Mouse (Mus musculus) neural tube, embryonic 10.5 days (tissue): ENCODE measurements around the gene Clgn.

Experiments used
- DNase-seq: peaks from one replicate; pipeline ENCODE4 v3.0.0-alpha.2; 2017; ENCODE audit warnings: low spot score; ENCODE audit errors: extremely low spot score

Gene Clgn

DNA sequence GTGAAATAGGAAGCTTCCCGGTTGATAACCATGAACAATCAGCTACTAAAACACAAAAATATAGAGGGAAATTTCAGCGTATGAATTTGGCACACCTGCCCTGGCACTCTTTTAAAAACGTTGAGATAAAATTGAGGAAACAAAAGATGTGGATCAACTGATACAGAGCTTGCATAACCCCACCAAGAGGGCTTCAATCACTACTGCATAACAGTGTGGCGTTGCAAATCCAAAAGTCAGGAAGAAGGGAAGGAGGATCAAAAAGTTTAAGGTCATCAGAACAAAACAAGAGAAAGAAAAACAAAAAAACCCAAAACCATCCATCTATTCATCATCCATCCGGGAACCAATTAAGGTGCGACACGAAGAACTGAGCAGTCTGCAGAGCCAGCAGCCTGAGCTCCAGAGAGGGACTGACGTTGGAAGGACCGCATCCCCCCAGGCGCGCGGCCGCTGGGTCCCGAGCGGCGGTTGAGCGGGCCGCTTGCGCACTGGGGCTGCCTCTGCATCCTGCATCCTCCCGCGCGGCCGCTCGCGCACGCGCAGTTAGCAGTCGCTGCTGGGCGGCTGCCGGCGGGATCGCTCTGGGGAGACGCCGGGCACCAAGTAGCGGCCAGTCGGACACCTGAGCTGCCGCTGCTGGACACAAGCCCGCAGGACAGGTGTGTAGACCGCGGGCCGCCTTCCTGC, at the start of gene Clgn:
Clgn (plus strand) TSS at position 552 of the 690 bp plus-strand sequence.
- peak; percentile 75 for DNase-seq

DNA sequence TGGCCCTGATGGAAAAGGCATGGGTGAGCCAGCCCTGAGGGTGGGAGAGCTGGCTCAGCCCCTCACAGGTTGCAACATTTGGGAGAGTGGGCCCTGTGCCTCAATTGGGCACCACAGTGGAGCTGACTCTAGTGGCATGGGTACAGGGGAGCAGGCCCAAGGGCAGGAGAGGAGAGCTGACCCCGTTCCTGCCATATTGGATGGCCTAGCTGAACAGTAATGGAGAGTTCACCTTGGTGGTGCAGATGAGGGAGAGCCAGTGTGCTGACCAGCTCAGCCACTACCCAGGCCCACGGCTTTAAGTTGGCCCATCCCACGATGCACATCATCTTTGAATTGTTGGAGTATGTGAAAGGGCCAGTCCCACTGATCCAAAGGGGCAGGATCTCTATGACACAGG, 47.6 kb upstream of the Clgn start:
- DNase-seq, result no peak

DNA sequence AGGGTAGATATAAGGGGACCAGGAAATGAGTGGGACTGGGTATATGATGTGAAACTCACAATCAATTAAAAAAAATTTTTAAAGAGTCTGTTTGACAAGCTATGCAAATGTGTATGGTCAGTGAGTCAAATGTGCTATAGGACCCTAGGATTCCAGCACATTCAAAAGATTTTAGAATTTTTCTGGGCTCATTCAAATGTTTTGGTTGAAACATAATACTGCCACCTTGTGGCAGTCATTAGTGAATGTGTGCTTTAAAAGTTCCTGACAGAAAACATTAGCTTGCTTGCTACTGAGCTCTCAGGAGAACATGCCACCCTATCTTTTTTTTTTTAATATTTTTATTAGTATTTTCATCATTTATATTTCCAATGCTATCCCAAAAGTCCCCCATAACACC, 47.0 kb upstream of the Clgn start:
- no peak for DNase-seq

DNA sequence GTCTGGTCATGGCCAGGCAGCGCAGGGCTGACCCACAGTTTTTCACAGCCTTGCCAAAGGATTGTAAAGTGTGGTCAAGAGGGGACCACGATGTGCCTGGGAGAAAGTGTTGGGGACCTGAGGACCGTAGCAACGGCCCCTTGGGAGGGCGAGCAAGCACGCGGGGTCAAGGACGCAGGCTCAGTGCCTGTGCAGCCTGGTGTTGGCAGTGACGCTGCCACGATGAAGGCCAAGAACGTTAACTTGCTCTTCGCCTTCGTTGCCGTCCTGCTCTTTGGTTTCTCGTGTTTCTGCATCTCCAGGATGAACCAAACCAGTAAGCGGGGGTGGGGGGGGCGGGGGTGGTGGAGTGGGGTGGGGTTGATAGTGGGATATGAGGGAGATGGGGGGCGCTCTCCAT, 41.4 kb upstream of the Clgn start, which contains the start of gene Mgat4d:
Mgat4d (plus strand) TSS at position 209 of the 400 bp plus-strand sequence.
- no peak for DNase-seq

DNA sequence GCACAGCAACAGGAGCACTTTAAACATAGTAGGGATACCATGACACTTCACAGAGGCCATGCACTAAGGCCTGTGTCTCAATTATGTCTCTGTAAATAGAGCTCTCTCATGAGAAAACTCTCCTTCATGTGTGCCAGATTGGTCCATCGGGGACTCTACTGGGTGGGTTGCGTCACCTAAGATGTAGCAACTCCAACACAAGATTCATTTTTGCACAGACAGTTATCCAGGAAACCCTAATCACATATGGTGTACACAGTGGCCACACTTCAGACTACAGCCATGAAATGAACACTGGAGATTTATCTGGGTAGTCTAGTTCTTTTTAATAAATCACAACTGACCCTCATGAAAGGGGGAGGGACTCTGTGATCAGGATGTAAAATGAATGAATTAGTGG, 38.4 kb upstream of the Clgn start:
- no peak for DNase-seq

DNA sequence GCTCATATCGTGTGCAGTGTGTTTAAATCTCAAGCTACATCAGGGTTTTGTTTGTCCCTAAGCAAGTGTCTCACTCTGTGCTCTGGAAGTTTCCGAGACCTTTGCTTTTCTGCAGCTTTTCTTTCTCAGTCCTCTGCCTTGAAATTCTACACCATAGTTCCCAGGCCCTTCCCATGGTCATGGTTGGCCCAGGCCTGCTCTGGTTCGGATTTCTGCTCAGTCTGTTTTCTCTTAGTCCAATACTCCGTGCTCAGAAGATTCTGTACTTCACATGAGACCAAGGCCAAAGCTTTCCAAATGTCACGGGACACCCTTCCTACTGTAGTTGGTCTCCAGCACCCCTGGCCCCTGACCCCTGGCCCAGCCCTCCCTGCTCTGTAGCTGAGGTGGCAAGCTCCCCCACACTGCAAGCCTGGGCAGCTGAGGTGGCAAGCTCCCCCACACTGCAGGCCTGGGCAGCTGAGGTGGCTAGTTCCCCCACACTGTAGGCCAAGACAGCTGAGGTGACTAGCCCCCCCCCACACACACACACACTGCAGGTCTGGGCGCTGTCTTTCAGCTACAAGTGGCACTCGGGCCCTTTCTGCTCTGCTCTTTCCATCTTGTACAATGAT, 26.4 kb upstream of the Clgn start:
- DNase-seq, result no peak

DNA sequence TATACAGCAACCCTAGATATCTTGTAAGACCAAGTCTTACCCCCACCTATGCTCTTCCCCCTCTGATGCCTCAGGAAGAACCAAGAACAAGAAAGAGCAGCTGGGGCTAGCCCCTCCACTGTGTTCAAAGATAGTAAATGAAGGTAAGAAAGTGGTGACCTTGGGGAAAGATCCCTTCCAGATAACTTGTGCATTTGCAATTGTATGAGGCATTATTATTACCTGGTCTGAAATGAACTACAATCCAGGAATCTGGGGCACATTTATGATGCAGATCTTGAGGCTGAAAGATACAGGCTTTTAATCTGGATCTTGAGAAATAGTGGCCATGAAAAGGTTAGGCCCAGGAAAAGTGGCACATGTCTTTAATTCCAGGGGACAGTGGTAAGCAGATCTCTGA, 12.4 kb upstream of the Clgn start:
- DNase-seq, result no peak

DNA sequence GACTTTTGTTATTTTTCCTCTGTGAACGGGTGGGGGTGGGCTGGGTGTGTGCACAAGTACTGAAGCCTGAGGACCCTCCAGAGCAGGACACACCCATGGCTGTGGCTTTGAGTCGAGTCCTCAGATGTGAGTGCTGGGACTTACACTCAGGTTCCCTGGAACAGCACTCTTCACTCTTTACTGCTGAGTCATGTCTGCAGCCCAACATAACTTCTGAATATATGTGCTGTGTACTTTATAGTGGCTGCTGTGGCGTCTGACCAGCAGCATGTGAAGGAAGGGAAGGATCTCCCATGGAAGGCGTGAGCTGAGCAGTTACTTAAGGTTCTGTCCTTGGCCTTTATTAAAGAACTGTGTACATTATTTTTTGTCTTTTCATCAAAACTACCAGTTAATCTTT, 9.5 kb upstream of the Clgn start:
- DNase-seq, result no peak

DNA sequence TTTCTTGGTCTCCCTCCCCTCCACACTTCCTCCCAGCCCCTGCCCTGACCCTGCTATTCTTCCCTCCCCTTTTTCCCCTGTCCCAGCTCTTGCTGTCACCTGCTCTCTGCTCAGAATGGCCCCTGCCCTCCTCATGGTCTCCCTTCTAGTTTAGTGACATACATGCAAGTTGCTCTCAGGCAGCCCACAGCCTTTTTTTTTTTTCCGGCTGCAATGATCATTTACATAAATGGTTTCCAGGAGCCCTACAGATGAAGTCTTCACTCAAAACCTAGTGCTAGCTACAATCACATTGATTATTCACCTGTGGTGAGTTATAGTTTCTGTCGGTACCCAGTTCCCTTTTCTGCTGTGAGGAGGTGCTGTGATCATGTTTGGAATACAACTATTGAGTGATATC, 8.7 kb upstream of the Clgn start:
- DNase-seq, result no peak

DNA sequence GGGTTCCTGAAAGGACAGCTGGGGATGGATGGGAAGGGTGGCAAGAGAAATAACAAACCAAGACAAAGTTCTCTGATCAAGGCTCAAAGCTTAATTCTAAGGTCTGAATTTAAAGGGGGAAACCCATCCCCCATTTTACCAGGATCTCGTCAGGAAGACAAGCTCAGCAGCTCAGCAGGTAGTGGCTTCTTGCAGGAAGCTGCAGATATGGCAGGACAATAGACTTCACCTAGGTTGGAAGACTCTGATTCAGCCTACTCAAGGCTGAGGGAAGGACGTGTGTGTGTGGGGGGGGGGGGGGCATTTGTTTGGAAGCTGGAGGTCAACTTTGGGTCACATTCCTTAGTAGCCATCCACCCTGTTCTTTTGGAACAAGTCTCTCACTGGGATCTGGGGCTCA, 6.8 kb upstream of the Clgn start:
- no peak for DNase-seq

DNA sequence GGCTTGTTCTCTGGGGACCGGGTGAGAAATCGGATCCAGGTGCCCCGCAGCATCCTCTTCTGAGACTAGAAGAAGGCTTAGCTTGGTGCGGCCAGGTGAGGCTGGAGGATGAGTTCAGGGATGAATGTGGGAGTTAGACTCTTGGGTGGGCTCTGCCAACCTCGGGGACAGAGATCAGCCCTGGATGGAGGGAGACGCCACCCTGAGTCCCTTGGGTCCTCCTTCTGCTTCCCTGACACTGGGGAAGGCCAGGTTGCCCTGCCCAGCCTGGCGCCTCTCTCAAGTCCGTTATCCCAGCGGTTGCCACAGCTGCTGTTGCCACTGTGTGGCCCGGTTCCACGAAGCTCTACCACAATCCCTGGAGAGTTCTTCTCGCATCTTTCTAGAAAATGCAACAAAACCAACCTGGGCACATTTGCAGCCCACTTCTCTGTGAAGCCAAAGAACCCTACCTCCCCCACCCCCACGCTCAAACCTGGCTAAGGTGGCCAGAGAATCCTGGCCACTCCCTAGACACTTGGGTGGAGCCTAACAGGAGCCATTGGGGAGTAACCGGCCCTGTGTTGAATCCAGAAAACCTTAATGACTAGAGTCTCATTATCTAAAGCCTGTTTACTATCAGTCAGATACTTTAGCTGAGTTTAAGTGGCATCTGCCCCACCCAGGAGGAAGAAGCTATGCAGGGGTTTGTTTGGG, 487 bp downstream of the Clgn start:
- no peak for DNase-seq

DNA sequence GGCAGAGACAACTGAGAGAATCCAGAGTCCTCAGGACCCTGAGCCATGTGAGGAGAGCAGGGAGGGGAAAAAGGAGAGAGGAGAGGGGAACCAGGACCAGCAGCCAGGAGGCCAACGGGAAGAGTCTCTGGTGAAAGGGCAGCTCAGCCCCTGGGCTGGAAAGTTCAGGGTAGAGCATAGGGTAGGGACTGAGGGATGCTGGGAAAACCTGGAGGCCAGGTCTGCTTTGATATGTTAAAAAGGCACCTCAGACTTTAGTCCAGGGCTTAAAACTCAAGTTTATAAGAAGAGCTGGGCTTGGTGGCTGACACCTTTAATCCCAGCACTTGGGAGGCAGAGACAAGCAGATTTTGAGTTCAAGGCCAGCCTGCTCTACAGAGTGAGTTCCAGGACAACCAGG, 2.9 kb downstream of the Clgn start:
- no peak for DNase-seq

DNA sequence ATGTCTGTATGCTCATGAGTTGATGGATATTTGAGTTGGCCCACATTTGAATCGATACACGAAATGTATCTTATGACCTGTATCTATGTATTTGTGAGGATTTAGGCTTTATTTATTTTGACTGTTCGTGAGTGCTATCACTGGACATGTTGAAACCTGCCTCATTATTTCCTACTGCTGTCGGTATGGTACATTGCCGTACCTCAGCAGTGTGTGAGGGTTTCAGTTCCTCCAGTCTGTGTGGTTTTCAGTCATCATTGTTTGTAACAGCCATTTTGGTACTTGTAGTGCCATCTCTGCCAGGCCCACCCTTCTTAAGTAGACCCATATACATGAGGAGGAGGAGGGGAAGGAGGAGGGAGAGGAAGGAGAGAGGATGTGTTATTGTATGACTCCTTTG, 4.7 kb downstream of the Clgn start:
- DNase-seq, result no peak

DNA sequence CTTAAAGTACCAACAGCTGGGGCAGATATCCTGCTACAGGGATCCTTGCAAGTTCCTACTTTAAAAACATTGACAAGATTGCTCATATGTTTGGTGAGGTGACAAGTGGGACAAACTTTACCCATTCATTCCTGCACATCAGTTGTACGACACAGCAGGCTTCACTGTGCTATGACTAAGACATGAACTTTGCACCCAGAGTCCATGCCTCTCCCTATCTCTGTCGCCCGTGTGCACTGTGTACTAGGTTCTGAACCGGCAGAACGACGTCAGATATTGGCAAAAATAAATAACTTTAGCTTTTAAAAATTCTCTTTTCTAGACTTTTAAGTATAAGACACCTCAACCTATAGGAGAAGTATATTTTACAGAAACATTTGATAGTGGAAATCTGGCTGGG, 7.0 kb downstream of the Clgn start:
- DNase-seq, result no peak

DNA sequence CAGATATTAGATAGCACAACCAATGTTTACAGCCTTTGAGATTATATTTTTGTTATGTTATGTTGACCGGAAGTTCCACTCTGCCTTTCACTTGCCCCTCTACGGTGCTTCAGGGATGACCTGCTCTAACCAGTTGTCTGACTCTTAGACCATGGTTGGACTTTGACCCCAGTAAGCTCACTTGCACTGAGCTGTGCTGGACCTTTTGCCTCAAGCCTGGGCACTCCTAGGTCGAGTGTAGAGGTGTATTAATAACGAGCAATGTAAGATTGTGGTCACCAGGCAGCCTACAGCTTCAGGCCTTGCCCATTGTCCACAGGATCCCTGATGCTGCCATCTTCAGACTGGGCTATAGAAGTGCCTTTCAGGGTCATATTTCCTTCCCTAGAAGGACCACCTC, 8.1 kb downstream of the Clgn start:
- no peak for DNase-seq

DNA sequence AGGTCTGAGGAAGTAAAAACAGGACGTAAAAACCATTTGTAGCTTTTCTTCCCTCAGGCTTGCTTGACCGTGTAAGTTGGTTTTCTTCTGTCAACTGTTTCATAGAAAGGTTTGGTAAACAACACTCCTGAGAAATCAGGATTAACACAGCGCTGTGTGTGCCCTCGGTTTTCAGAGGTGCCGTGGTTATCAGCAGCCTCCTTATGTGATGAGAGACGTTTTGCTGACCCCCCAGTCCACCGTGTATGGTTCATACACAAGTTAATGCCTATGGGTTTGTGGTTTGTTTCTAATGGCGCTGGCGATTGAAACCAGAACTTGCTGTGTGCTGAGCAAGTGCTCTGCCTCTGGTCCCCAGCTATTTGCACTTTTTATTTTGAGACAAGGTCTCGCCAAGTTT, 15.9 kb downstream of the Clgn start:
- DNase-seq, result no peak

DNA sequence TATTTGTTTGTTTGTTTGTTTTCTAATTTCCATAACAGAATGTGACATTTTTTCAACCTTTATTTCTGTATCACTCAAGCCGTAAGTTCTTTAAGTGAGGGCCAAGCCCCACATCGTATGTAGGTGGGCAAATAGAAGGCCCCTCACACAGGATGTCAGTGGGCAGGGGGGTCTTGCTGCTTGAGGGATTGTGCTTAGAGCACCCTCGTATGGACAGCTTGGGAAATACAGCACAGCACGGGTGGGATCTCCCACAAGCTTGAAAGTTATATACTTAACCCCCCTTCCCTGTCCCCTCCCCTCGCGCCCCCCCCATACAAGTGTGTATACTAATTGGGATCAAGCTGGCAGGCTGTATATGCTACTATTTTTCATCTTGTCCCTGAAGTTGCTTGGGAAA, 17.2 kb downstream of the Clgn start:
- peak; percentile 20 for DNase-seq

DNA sequence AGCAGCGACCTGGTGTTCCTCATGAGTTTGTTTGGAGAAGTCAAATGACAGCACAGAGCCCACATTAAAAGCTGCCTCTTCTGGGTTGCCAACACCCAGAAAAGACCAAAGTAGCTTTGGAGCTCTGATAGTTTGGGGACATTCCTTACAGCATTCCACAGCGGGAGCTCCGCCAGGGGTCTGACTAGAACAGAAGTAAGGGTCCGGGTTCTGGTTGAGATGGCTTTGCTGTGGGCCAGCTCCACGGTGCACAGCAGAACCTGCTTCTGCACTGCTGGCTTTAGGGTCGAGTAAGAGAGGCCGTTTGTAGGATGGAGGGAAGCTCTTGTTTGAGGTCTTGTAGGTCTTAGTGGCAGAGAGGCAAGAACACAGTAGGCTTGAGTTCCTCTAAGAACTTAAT, 18.8 kb downstream of the Clgn start:
- no peak for DNase-seq

DNA sequence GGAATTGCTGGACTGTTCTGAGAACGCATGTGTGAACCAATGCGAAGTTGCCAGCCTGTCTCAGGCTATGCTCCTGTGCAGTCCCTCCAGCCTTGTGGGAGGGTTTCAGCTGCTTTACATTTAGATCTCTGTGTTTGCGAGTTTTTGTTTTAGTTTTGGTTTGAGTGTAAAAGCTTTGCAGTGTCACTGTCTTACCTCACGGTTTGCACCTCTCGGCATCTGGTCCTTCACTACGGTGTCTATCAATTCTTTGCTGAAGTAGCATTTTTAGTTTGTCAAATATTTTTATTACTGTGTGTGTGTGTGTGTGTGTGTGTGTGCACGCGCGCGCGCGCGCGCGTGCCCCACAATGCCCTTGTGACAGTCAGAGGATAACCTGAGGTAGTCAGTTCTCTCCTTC, 27.2 kb downstream of the Clgn start:
- DNase-seq, result no peak

DNA sequence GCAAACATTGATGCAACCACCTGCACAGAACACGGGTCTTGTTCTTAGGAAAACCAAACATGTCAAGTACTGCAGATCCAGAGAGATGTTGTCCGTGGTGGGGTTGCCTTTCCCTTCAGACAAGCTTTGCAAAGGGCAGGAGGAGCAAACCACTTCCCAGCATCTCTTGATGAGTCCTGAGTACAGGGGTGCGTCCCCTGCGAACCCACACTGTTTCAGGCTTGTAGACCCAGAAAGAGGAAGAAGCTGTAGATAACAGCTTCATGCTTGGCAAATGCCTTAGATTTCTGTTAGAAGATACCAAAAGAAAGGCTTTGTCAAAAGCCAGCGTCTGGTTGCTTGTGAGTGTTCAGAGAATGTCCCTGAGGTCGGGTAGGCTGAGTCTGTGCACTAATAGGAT, 28.3 kb downstream of the Clgn start:
- peak; percentile 2 for DNase-seq

DNA sequence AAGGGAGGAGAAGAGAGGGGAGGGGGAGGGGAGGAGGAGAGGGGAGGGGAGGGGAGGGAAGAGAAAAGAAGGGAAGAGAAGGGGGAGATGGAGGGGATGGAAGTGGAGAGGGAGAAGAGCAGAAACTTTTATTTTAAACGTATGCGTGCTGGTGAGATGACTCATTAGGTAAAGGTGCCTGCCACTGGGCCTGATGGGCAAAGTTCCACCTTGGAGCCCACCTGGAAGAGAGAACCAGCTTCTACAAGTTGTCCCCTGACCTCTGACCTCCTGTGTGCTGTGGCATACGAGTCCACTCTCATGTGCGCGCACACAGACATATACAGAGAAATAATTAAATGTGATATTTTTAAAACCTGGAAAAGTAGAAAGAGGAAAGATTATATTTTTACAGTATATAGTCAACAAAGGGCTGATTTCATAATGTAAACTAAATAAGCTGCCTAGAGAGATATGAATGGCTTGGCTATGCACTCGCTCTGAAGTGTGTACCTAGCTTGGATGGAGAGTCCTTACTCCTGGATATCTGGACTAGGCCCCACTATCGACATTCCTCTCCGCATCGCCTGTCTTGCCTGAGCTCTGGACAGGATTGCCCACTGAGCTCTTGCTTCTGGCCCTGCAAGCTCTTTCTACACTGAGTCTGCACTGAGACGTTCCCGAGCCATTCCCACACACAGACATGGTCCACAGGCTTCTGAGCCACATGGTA, 29.3 kb downstream of the Clgn start:
- no peak for DNase-seq

DNA sequence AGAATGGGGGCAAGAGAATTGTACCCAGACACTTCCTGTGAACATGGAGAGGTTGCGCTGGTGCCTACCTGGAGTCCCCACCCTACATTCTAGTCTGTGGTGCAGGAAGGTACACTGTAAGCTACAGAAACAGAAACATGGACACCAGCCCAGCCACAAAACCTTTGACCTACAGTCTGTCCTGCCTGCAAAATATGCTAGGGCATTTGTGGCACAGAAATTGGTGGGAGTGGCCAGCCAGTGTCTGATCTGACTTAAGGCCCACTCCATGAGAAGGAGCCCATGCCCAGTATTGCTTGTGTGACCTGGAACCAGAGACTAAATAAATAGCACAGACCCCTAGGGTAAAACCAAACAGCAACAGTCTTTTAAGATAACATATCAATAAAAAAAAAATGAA, 31.7 kb downstream of the Clgn start:
- DNase-seq, result no peak
